ENCODE assay signal across 9 mouse cellular contexts in genomic region chr12:38783291-38783690, GRCm38 (mm10). TPM values are rescaled to one million over a fixed set of nuclear protein-coding genes. Genes with fewer than 3 reads are reported as not detected.
A peak's percentile ranks its signal among the peaks of the same experiment; 100 is the strongest.
DNase-seq lines count a peak whose midpoint lies in the region; ATAC-seq and TF ChIP-seq lines count a peak whose summit lies in the region.
"Had no signal": no experiment of that assay in that cellular context is flagged by ENCODE, and none has a peak within 500 bp of the region (broad histone marks: within the 10 kb centered on the region; RNA-seq: fewer than 3 reads in every experiment).

No protein-coding gene starts in this region.

- DNase-seq in heart, adult 8-10 months (ENCODE audit: low spot score): no peak
- DNase-seq in midbrain, embryonic 14.5 days: no peak
- DNase-seq in midbrain, postnatal 0 days (ENCODE audit: low spot score): no peak
- DNase-seq in c-Kit-positive CD71-positive TER-119-positive erythroid progenitor cells, embryonic 14.5 days (ENCODE audit: low spot score): no peak
- no peak for DNase-seq in gastrocnemius, postnatal 14 days
- DNase-seq: spleen, adult 18-20 months had no signal

- H3K27ac ChIP-seq in heart, embryonic 13.5 days (replicated peaks): no peak overlapping the region
- H3K27ac ChIP-seq in midbrain, embryonic 14.5 days (replicated peaks; ENCODE audit: low read depth, low read length): no peak overlapping the region
- no peak overlapping the region for H3K27ac ChIP-seq in midbrain, postnatal 0 days (ENCODE audit: low read depth, low read length)
- H3K27ac ChIP-seq in hindbrain, embryonic 16.5 days (ENCODE audit: low read depth, low read length): no peak overlapping the region
- H3K27ac ChIP-seq: liver, embryonic 15.5 days had no signal

- peak overlapping the region; percentile 16 for H3K4me3 ChIP-seq in heart, embryonic 13.5 days
- H3K4me3 ChIP-seq in midbrain, embryonic 14.5 days (replicated peaks; ENCODE audit: low read depth, low read length): no peak overlapping the region
- H3K4me3 ChIP-seq in midbrain, postnatal 0 days (ENCODE audit: low read depth, low read length): no peak overlapping the region
- H3K4me3 ChIP-seq in hindbrain, embryonic 16.5 days (ENCODE audit: low read length): no peak overlapping the region; the same call in 1 of the 2 replicates
- H3K4me3 ChIP-seq: liver, embryonic 15.5 days had no signal

- H3K27me3 ChIP-seq in heart, embryonic 13.5 days (replicated peaks): no peaks in the 10 kb centered on the region
- H3K27me3 ChIP-seq in midbrain, embryonic 14.5 days (ENCODE audit: control insufficient read depth, insufficient read depth, low read length): no peaks in the 10 kb centered on the region
- no peaks in the 10 kb centered on the region for H3K27me3 ChIP-seq in midbrain, postnatal 0 days (ENCODE audit: insufficient read depth, low read length)
- no peaks in the 10 kb centered on the region for H3K27me3 ChIP-seq in hindbrain, embryonic 16.5 days (replicated peaks; ENCODE audit: control insufficient read depth, insufficient read depth, low read length)

- no peaks in the 10 kb centered on the region for H3K36me3 ChIP-seq in heart, embryonic 13.5 days
- no peaks in the 10 kb centered on the region for H3K36me3 ChIP-seq in midbrain, embryonic 14.5 days (ENCODE audit: control insufficient read depth, insufficient read depth, low read length)
- no peaks in the 10 kb centered on the region for H3K36me3 ChIP-seq in midbrain, postnatal 0 days (ENCODE audit: insufficient read depth, low read length)
- no peaks in the 10 kb centered on the region for H3K36me3 ChIP-seq in hindbrain, embryonic 16.5 days (ENCODE audit: control insufficient read depth, insufficient read depth, low read length)
- H3K36me3 ChIP-seq: liver, embryonic 15.5 days had no signal

- intact Hi-C loops in gastrocnemius, postnatal 14 days (cut with DNase I; ENCODE audit: low total_unique reads): no loop called here

- no peaks in the 10 kb centered on the region for H3K9me3 ChIP-seq in heart, embryonic 13.5 days
- H3K9me3 ChIP-seq in midbrain, embryonic 14.5 days (ENCODE audit: control insufficient read depth, low read length): no peaks in the 10 kb centered on the region
- no peaks in the 10 kb centered on the region for H3K9me3 ChIP-seq in midbrain, postnatal 0 days (ENCODE audit: low read length)
- no peaks in the 10 kb centered on the region for H3K9me3 ChIP-seq in hindbrain, embryonic 16.5 days (ENCODE audit: control insufficient read depth, low read length)
- H3K9me3 ChIP-seq: liver, embryonic 15.5 days had no signal

- no peak for ATAC-seq in heart, embryonic 13.5 days (ENCODE audit: extremely low read depth, insufficient number of reproducible peaks, low FRiP score, low TSS enrichment)
- ATAC-seq in midbrain, embryonic 14.5 days (ENCODE audit: low FRiP score, low TSS enrichment): no peak
- ATAC-seq in midbrain, postnatal 0 days (ENCODE audit: low FRiP score): no peak
- ATAC-seq in hindbrain, embryonic 16.5 days: no peak

- peaks cover 18% of the 10 kb centered on the region for H3K4me1 ChIP-seq in heart, embryonic 13.5 days
- H3K4me1 ChIP-seq in midbrain, embryonic 14.5 days (ENCODE audit: control insufficient read depth, insufficient read depth, low read length): 0 out of 2 replicates have a peak, but pooled peaks cover 4% of the 10 kb centered on the region
- H3K4me1 ChIP-seq in midbrain, postnatal 0 days (ENCODE audit: insufficient read depth, low read length): no peaks in the 10 kb centered on the region
- H3K4me1 ChIP-seq in hindbrain, embryonic 16.5 days (ENCODE audit: control insufficient read depth, insufficient read depth, low read depth, low read length): peaks cover 6% of the 10 kb centered on the region
- H3K4me1 ChIP-seq: liver, embryonic 15.5 days had no signal

- TF ChIP-seq CTCF in midbrain, postnatal 0 days (IDR thresholded peaks at IDR 0.05): no peak

- 65% methylated on average over 1 of the region's 1 CpGs for WGBS in heart, embryonic 13.5 days
- 53% methylated on average over 1 of the region's 1 CpGs for WGBS in midbrain, embryonic 14.5 days
- 52% methylated on average over 1 of the region's 1 CpGs for WGBS in midbrain, postnatal 0 days
- 50% methylated on average over 1 of the region's 1 CpGs for WGBS in hindbrain, embryonic 16.5 days

- H3K9ac ChIP-seq in heart, embryonic 13.5 days: peak overlapping the region; percentile 56
- no peak overlapping the region for H3K9ac ChIP-seq in midbrain, embryonic 14.5 days (replicated peaks; ENCODE audit: low read length)
- no peak overlapping the region for H3K9ac ChIP-seq in midbrain, postnatal 0 days (replicated peaks; ENCODE audit: low read length, poor library complexity, severe bottlenecking)
- H3K9ac ChIP-seq in hindbrain, embryonic 16.5 days (ENCODE audit: low read depth, low read length): no peak overlapping the region
- H3K9ac ChIP-seq: liver, embryonic 15.5 days had no signal

- H3K4me2 ChIP-seq in heart, embryonic 13.5 days: peak overlapping the region; percentile 50
- peak overlapping the region; percentile 5; the same call in 1 of the 2 replicates for H3K4me2 ChIP-seq in midbrain, embryonic 14.5 days (ENCODE audit: low read length)
- H3K4me2 ChIP-seq in midbrain, postnatal 0 days (ENCODE audit: low read depth, low read length, poor library complexity, severe bottlenecking): no peak overlapping the region
- H3K4me2 ChIP-seq in hindbrain, embryonic 16.5 days (ENCODE audit: low read length): peak overlapping the region; percentile 28; the same call in 1 of the 2 replicates
- H3K4me2 ChIP-seq: liver, embryonic 15.5 days had no signal

RNA-seq across cellular contexts. Expression of gene Etv1, which starts 4.1 kb away (rescaled TPM):
- polyA plus RNA-seq in heart, embryonic 13.5 days (2015; fragmentation: Nextera tagmentation; extraction: Ambion mirVana): 24.8 and 27.9 TPM in 2 replicates
- 10 to 100 TPM in 2 of 4 experiments, 1 to 10 TPM in 2; 7.4 to 10.9 (median 9.3) TPM for total RNA-seq in heart, adult 8-10 months (2022)
- 14.2 and 21.8 TPM in 2 replicates for polyA plus RNA-seq in midbrain, embryonic 14.5 days (2014; fragmentation: Nextera tagmentation; extraction: Ambion mirVana)
- 16.6 and 22.3 TPM in 2 replicates for total RNA-seq in midbrain, postnatal 0 days (2014; rRNA removed)
- polyA plus RNA-seq in midbrain, postnatal 0 days (2015; fragmentation: Nextera tagmentation; extraction: Ambion mirVana): 23.3 and 24.0 TPM in 2 replicates
- 25.8 and 34.7 TPM in 2 replicates for polyA plus RNA-seq in hindbrain, embryonic 16.5 days (2015; fragmentation: Nextera tagmentation; extraction: Ambion mirVana)
- total RNA-seq in gastrocnemius, postnatal 14 days (2021): 1 to 10 TPM; 6.7 to 7.1 TPM
